Mouse (Mus musculus) gastrocnemius, postnatal 25 days (tissue): ENCODE measurements around the gene Klra17. TPM values are rescaled to one million over a fixed set of nuclear protein-coding genes. Genes with fewer than 3 reads are reported as not detected.
"Not testable (repeated sequence)": the region's sequence is repeated elsewhere in the genome, so short reads cannot be mapped to it uniquely, and the experiment has no call there.

Source experiments
- DNase-seq: peaks from one replicate; pipeline ENCODE4 v3.0.0; 2022
- long read RNA-seq, 2 experiments: library from polyadenylated mRNA; stranded (forward); transcript quantifications; one replicate each; pipeline ENCODE4 v2.0.0; 2021
- total RNA-seq, 2 experiments: library from RNA; stranded (reverse); gene quantifications; 1 replicate in 1 of 2; 2 replicates in 1 of 2; pipeline ENCODE4 v1.2.3; 2021

Gene Klra17
- total RNA-seq = not detected
- long read RNA-seq, experiment 1 = 0 reads
- long read RNA-seq, experiment 2 = 0 reads

- no peak for DNase-seq
Observed at GRCm38 (mm10) chr6:129876549-129876948, at the start of gene Klra17. TSS of gene Klra17 (minus strand) at chr6:129876672.

- not testable (repeated sequence) for DNase-seq
Observed at GRCm38 (mm10) chr6:129917476-129917946, 41.0 kb upstream of the Klra17 start, which contains the start of gene Klra5. TSS of gene Klra5 (minus strand) at chr6:129917650.

GRCm38 (mm10) chr6:129916996-129917395 is 40.5 kb upstream of the Klra17 start:
- no peak for DNase-seq

- no peak for DNase-seq
Observed at GRCm38 (mm10) chr6:129882525-129882924, 6.1 kb upstream of the Klra17 start.

- not testable (repeated sequence) for DNase-seq
Observed at GRCm38 (mm10) chr6:129862349-129862748, 14.1 kb downstream of the Klra17 start, which contains the start of gene Gm17631. TSS of gene Gm17631 (plus strand) at chr6:129862649.

- DNase-seq = no peak
Observed at GRCm38 (mm10) chr6:129825559-129825958, 50.9 kb downstream of the Klra17 start.

GRCm38 (mm10) chr6:129824004-129824403 is 52.5 kb downstream of the Klra17 start:
- no peak for DNase-seq

- no peak for DNase-seq
Observed at GRCm38 (mm10) chr6:129817731-129818130, 58.7 kb downstream of the Klra17 start.

- DNase-seq = not testable (repeated sequence)
Observed at GRCm38 (mm10) chr6:129784170-129784569, 92.3 kb downstream of the Klra17 start, which contains the start of gene Gm156. TSS of gene Gm156 (minus strand) at chr6:129784270.

Other genes starting within 250 kb of the Klra17 start
- not detected for gene Klrc3, start 233.3 kb downstream of the Klra17 start, total RNA-seq
- gene Klrc2, start 216.0 kb downstream of the Klra17 start, total RNA-seq = not detected
- not detected for gene Klrc1, start 197.7 kb downstream of the Klra17 start, total RNA-seq
- gene Klri1, start 159.5 kb downstream of the Klra17 start, total RNA-seq = not detected
- gene Klri2, start 136.2 kb downstream of the Klra17 start, total RNA-seq = not detected
- not detected for gene Gm156, start 92.4 kb downstream of the Klra17 start, total RNA-seq
- not detected for gene Gm17631, start 14.0 kb downstream of the Klra17 start, total RNA-seq
- gene Klra5, start 41.0 kb upstream of the Klra17 start, total RNA-seq = not detected
- not detected for gene Klra6, start 150.3 kb upstream of the Klra17 start, total RNA-seq
- gene Klra4, start 190.6 kb upstream of the Klra17 start, total RNA-seq = not detected